Mouse (Mus musculus): Measurements from ENCODE around the gene Klhl21.

Gene Klhl21

GRCm38 (mm10) chr4:152008622-152009075, at the start of gene Klhl21:
Gene Klhl21 (plus strand): TSS chr4:152008803.
- DNase-seq (ENCODE audit: low spot score): peak; percentile 86

- no peak for DNase-seq (ENCODE audit: low spot score)
These were observed 48.6 kb upstream of the Klhl21 start for GRCm38 (mm10) chr4:151959849-151960512.

GRCm38 (mm10) chr4:151960513-151960854, 48.1 kb upstream of the Klhl21 start:
- DNase-seq (ENCODE audit: low spot score): no peak

GRCm38 (mm10) chr4:151962817-151963216, 45.8 kb upstream of the Klhl21 start:
- no peak for DNase-seq (ENCODE audit: low spot score)

- DNase-seq (ENCODE audit: low spot score): no peak
These were observed 40.2 kb upstream of the Klhl21 start for GRCm38 (mm10) chr4:151968204-151968921.

- no peak for DNase-seq (ENCODE audit: low spot score)
These were observed 36.2 kb upstream of the Klhl21 start for GRCm38 (mm10) chr4:151972221-151972967.

- DNase-seq (ENCODE audit: low spot score): no peak
These were observed 33.2 kb upstream of the Klhl21 start for GRCm38 (mm10) chr4:151975441-151975840.

- DNase-seq (ENCODE audit: low spot score): peak; percentile 74
These were observed 30.9 kb upstream of the Klhl21 start for GRCm38 (mm10) chr4:151977748-151978147.

- no peak for DNase-seq (ENCODE audit: low spot score)
These were observed 27.9 kb upstream of the Klhl21 start for GRCm38 (mm10) chr4:151980699-151981098.

GRCm38 (mm10) chr4:151981363-151981762, 27.2 kb upstream of the Klhl21 start:
- DNase-seq (ENCODE audit: low spot score): peak; percentile 66

GRCm38 (mm10) chr4:151983043-151983442, 25.6 kb upstream of the Klhl21 start:
- DNase-seq (ENCODE audit: low spot score): no peak

GRCm38 (mm10) chr4:151983560-151983959, 25.0 kb upstream of the Klhl21 start:
- no peak for DNase-seq (ENCODE audit: low spot score)

GRCm38 (mm10) chr4:151985886-151986285, 22.7 kb upstream of the Klhl21 start:
- no peak for DNase-seq (ENCODE audit: low spot score)

GRCm38 (mm10) chr4:151986650-151987049, 22.0 kb upstream of the Klhl21 start:
- DNase-seq (ENCODE audit: low spot score): no peak

GRCm38 (mm10) chr4:151988014-151988341, 20.6 kb upstream of the Klhl21 start:
- DNase-seq (ENCODE audit: low spot score): no peak

GRCm38 (mm10) chr4:151988342-151989109, 20.1 kb upstream of the Klhl21 start, which contains the start of gene Thap3:
Gene Thap3 (minus strand): TSS chr4:151988997.
- peak; percentile 61 for DNase-seq (ENCODE audit: low spot score)

GRCm38 (mm10) chr4:151989110-151989488, 19.5 kb upstream of the Klhl21 start:
- no peak for DNase-seq (ENCODE audit: low spot score)

- DNase-seq (ENCODE audit: low spot score): no peak
These were observed 16.5 kb upstream of the Klhl21 start for GRCm38 (mm10) chr4:151992091-151992490.

- DNase-seq (ENCODE audit: low spot score): no peak
These were observed 15.6 kb upstream of the Klhl21 start for GRCm38 (mm10) chr4:151993035-151993434.

GRCm38 (mm10) chr4:151994228-151995171, 14.1 kb upstream of the Klhl21 start:
- peak; percentile 31 for DNase-seq (ENCODE audit: low spot score)

Data from ovary, postnatal 10 days (tissue).